Mouse (Mus musculus): ENCODE measurements around the gene Wwc1. TPM values are rescaled to one million over a fixed set of nuclear protein-coding genes. Genes with fewer than 3 reads are reported as not detected.

The Wwc1 gene
- total RNA-seq, 2 experiments from 2014 or later: 0.32 TPM; not detected in 1

GRCm38 (mm10) chr11:35933402-35934085 is 46.8 kb downstream of the Wwc1 start:
- DNase-seq: no peak

- DNase-seq: no peak
Measured at GRCm38 (mm10) chr11:35932121-35932885, 48.0 kb downstream of the Wwc1 start.

GRCm38 (mm10) chr11:35930511-35931060 is 49.7 kb downstream of the Wwc1 start:
- no peak for DNase-seq

GRCm38 (mm10) chr11:35928453-35928852 is 51.9 kb downstream of the Wwc1 start:
- DNase-seq: no peak

- DNase-seq: no peak
Measured at GRCm38 (mm10) chr11:35927309-35927708, 53.0 kb downstream of the Wwc1 start.

GRCm38 (mm10) chr11:35925592-35925991 is 54.7 kb downstream of the Wwc1 start:
- no peak for DNase-seq

- no peak for DNase-seq
Measured at GRCm38 (mm10) chr11:35922205-35922873, 58.0 kb downstream of the Wwc1 start.

GRCm38 (mm10) chr11:35920776-35921175 is 59.6 kb downstream of the Wwc1 start:
- no peak for DNase-seq

- no peak for DNase-seq
Measured at GRCm38 (mm10) chr11:35919856-35920503, 60.3 kb downstream of the Wwc1 start.

- no peak for DNase-seq
Measured at GRCm38 (mm10) chr11:35919383-35919782, 60.9 kb downstream of the Wwc1 start.

GRCm38 (mm10) chr11:35916466-35917185 is 63.7 kb downstream of the Wwc1 start:
- DNase-seq: no peak

GRCm38 (mm10) chr11:35915546-35915945 is 64.8 kb downstream of the Wwc1 start:
- no peak for DNase-seq

- no peak for DNase-seq
Measured at GRCm38 (mm10) chr11:35913418-35914044, 66.8 kb downstream of the Wwc1 start.

- DNase-seq: no peak
Measured at GRCm38 (mm10) chr11:35904955-35905550, 75.3 kb downstream of the Wwc1 start.

GRCm38 (mm10) chr11:35903079-35903478 is 77.2 kb downstream of the Wwc1 start:
- DNase-seq: no peak

GRCm38 (mm10) chr11:35899946-35900345 is 80.4 kb downstream of the Wwc1 start:
- no peak for DNase-seq

GRCm38 (mm10) chr11:35893454-35893853 is 86.9 kb downstream of the Wwc1 start:
- no peak for DNase-seq

GRCm38 (mm10) chr11:35893018-35893421 is 87.3 kb downstream of the Wwc1 start:
- no peak for DNase-seq

GRCm38 (mm10) chr11:35892293-35892692 is 88.0 kb downstream of the Wwc1 start:
- DNase-seq: no peak

GRCm38 (mm10) chr11:35888790-35889189 is 91.5 kb downstream of the Wwc1 start:
- DNase-seq: no peak

GRCm38 (mm10) chr11:35882777-35883176 is 97.5 kb downstream of the Wwc1 start:
- no peak for DNase-seq
